Mouse (Mus musculus) hindbrain, embryonic 14.5 days (tissue): ENCODE data around the gene Rgl1. TPM values are rescaled to one million over a fixed set of nuclear protein-coding genes. Genes with fewer than 3 reads are reported as not detected.

ENCODE experiments used
- ATAC-seq: fragments of 200-750 bp; cut with Nextera tagmentation; 2 replicates; pipeline ENCODE4 v1.8.0; 2017; ENCODE audit warnings: moderate number of reproducible peaks, mild to moderate bottlenecking, moderate TSS enrichment, moderate library complexity; ENCODE audit not compliant: low FRiP score
- DNase-seq: peaks from one replicate; pipeline ENCODE4 v3.0.0-alpha.2; 2015; ENCODE audit warnings: low spot score
- H3K27ac ChIP-seq: fragments of 300-500 bp; sonication (generic); 2 replicates; pipeline ENCODE4 v1.5.1; 2014; ENCODE audit warnings: mild to moderate bottlenecking, moderate library complexity
- H3K27me3 ChIP-seq: fragments of 300-500 bp; sonication (generic); 2 replicates; pipeline ENCODE4 v1.6.1; 2014; ENCODE audit warnings: mild to moderate bottlenecking, low read length, mixed read lengths; ENCODE audit not compliant: control insufficient read depth, insufficient read depth
- H3K36me3 ChIP-seq: fragments of 300-500 bp; sonication (generic); replicated peaks from 2 replicates; pipeline ENCODE4 v1.6.1; 2014; ENCODE audit not compliant: control insufficient read depth, insufficient read depth
- H3K4me1 ChIP-seq: fragments of 300-500 bp; sonication (generic); replicated peaks from 2 replicates; pipeline ENCODE4 v1.6.1; 2014; ENCODE audit warnings: antibody characterized with exemption, low read length, mixed read lengths; ENCODE audit not compliant: control insufficient read depth, insufficient read depth
- H3K4me2 ChIP-seq: fragments of 300-500 bp; sonication (generic); replicated peaks from 2 replicates; pipeline ENCODE4 v1.6.1; 2014; ENCODE audit warnings: mild to moderate bottlenecking, moderate library complexity
- H3K4me3 ChIP-seq: fragments of 300-500 bp; sonication (generic); replicated peaks from 2 replicates; pipeline ENCODE4 v1.5.1; 2014; ENCODE audit warnings: mild to moderate bottlenecking, low read length
- H3K9ac ChIP-seq: fragments of 300-500 bp; sonication (generic); 2 replicates; pipeline ENCODE4 v1.6.1; 2014
- H3K9me3 ChIP-seq: fragments of 300-500 bp; sonication (generic); 2 replicates; pipeline ENCODE4 v1.6.1; 2016; ENCODE audit warnings: low read length; ENCODE audit not compliant: control insufficient read depth
- WGBS: fragments of 180-500 bp; shearing (Covaris S2); extraction: QIAGEN DNeasy Blood & Tissue Kit; methylation state at CpG from one replicate; pipeline ENCODE4 v1.1.7; 2014; 5-methylcytosine and 5-hydroxymethylcytosine counted together
- polyA plus RNA-seq: library from polyadenylated mRNA; unstranded; fragments of >200 nt; fragmentation: Nextera tagmentation; extraction: Ambion mirVana; gene quantifications from 2 replicates; pipeline ENCODE4 v1.2.1, GENCODE M21; 2014

Gene Rgl1
- polyA plus RNA-seq, 1 experiment from 2014 or later = 20.9 TPM

GRCm38 (mm10) chr1:152766804-152767748 is 925 bp upstream of the Rgl1 start:
- H3K27ac ChIP-seq = peak overlapping the region; percentile 89
- peaks cover 25% of the 10 kb centered on the region for H3K4me1 ChIP-seq
- no peaks in the 10 kb centered on the region for H3K27me3 ChIP-seq
- under 1% methylated on average over 59 of the region's 60 CpGs for WGBS
- H3K9me3 ChIP-seq = no peaks in the 10 kb centered on the region
- DNase-seq = peak; percentile 47
- peak; percentile 74 for ATAC-seq
- peaks cover 31% of the 10 kb centered on the region for H3K36me3 ChIP-seq
- peak overlapping the region; percentile 94 for H3K4me3 ChIP-seq
- H3K4me2 ChIP-seq = peak overlapping the region; percentile 79
- H3K9ac ChIP-seq = peak overlapping the region; percentile 90

GRCm38 (mm10) chr1:152761791-152762190 is 4.4 kb downstream of the Rgl1 start:
- 89% methylated on average over 2 of the region's 2 CpGs for WGBS
- Histone ChIP-seq H3K4me3 (no peak overlapping the region), H3K9me3 (no peaks in the 10 kb centered on the region), H3K4me2 (no peak overlapping the region), H3K27ac (no peak overlapping the region), H3K9ac (no peak overlapping the region), H3K27me3 (no peaks in the 10 kb centered on the region), H3K36me3 (no peaks in the 10 kb centered on the region), H3K4me1 (peaks cover 11% of the 10 kb centered on the region; the same call in 1 of the 2 replicates)
- ATAC-seq (no peak), DNase-seq (no peak)

GRCm38 (mm10) chr1:152750312-152750965 is 15.7 kb downstream of the Rgl1 start, which contains the start of gene Apobec4:
TSS of gene Apobec4 (plus strand) at chr1:152750551.
- DNase-seq = no peak
- Histone ChIP-seq H3K4me2 (no peak within 1 kb of the TSS), H3K27me3 (no peaks in the 10 kb centered on the region), H3K36me3 (no peaks in the 10 kb centered on the region), H3K27ac (no peak within 1 kb of the TSS), H3K4me1 (no peaks in the 10 kb centered on the region), H3K9ac (no peak within 1 kb of the TSS), H3K9me3 (no peaks in the 10 kb centered on the region), H3K4me3 (no peak within 1 kb of the TSS)
- 63% methylated on average over 13 of the region's 13 CpGs for WGBS
- no peak for ATAC-seq

- Histone ChIP-seq H3K27me3 (no peaks in the 10 kb centered on the region), H3K4me1 (no peaks in the 10 kb centered on the region), H3K36me3 (no peaks in the 10 kb centered on the region), H3K27ac (no peak overlapping the region), H3K9ac (no peak overlapping the region), H3K4me3 (no peak overlapping the region), H3K9me3 (no peaks in the 10 kb centered on the region), H3K4me2 (no peak overlapping the region)
- ATAC-seq (no peak), DNase-seq (no peak)
- WGBS = 76% methylated on average over 9 of the region's 9 CpGs
Observed at GRCm38 (mm10) chr1:152749276-152749675, 16.9 kb downstream of the Rgl1 start.

- no peak overlapping the region for H3K9ac ChIP-seq
- no peaks in the 10 kb centered on the region for H3K4me1 ChIP-seq
- no peak overlapping the region for H3K4me2 ChIP-seq
- 2% methylated on average over 5 of the region's 5 CpGs for WGBS
- H3K4me3 ChIP-seq = no peak overlapping the region
- no peaks in the 10 kb centered on the region for H3K36me3 ChIP-seq
- peak; percentile 70; the same call in 1 of the 2 replicates for ATAC-seq
- no peak overlapping the region for H3K27ac ChIP-seq
- DNase-seq = peak; percentile 90
- no peaks in the 10 kb centered on the region for H3K9me3 ChIP-seq
- no peaks in the 10 kb centered on the region for H3K27me3 ChIP-seq
Observed at GRCm38 (mm10) chr1:152746426-152746825, 19.7 kb downstream of the Rgl1 start.

GRCm38 (mm10) chr1:152743095-152743826 is 22.9 kb downstream of the Rgl1 start:
- H3K27me3 ChIP-seq = no peaks in the 10 kb centered on the region
- WGBS = 75% methylated on average over 15 of the region's 15 CpGs

GRCm38 (mm10) chr1:152739374-152739773 is 26.8 kb downstream of the Rgl1 start:
- Histone ChIP-seq H3K36me3 (no peaks in the 10 kb centered on the region), H3K4me3 (no peak overlapping the region), H3K27me3 (no peaks in the 10 kb centered on the region), H3K9me3 (no peaks in the 10 kb centered on the region), H3K27ac (no peak overlapping the region), H3K4me1 (no peaks in the 10 kb centered on the region), H3K9ac (no peak overlapping the region), H3K4me2 (no peak overlapping the region)
- ATAC-seq = no peak
- 74% methylated on average over 11 of the region's 11 CpGs for WGBS
- no peak for DNase-seq

More at GRCm38 (mm10) chr1:152743095-152743826, 22.9 kb downstream of the Rgl1 start:
- no peaks in the 10 kb centered on the region for H3K4me1 ChIP-seq
- no peaks in the 10 kb centered on the region for H3K36me3 ChIP-seq
- no peak overlapping the region for H3K9ac ChIP-seq
- no peak overlapping the region for H3K4me2 ChIP-seq
- no peak for DNase-seq
- no peak overlapping the region for H3K4me3 ChIP-seq
- no peak for ATAC-seq
- H3K27ac ChIP-seq = no peak overlapping the region
- no peaks in the 10 kb centered on the region for H3K9me3 ChIP-seq

GRCm38 (mm10) chr1:152738793-152739192 is 27.4 kb downstream of the Rgl1 start:
- Histone ChIP-seq H3K27me3 (no peaks in the 10 kb centered on the region), H3K9ac (no peak overlapping the region), H3K9me3 (no peaks in the 10 kb centered on the region), H3K4me2 (no peak overlapping the region), H3K4me3 (no peak overlapping the region), H3K27ac (no peak overlapping the region), H3K36me3 (no peaks in the 10 kb centered on the region), H3K4me1 (no peaks in the 10 kb centered on the region)
- WGBS = 92% methylated on average over 9 of the region's 9 CpGs
- ATAC-seq (no peak), DNase-seq (no peak)
